Mouse (Mus musculus): ENCODE results near the gene Tmem117. TPM values are rescaled to one million over a fixed set of nuclear protein-coding genes. Genes with fewer than 3 reads are reported as not detected.

The Tmem117 gene
- total RNA-seq, 4 experiments from 2014 or later = 10.2 to 13.9 (median 12.8) TPM

GRCm38 (mm10) chr15:94648430-94648829, 19.4 kb downstream of the Tmem117 start:
- DNase-seq (ENCODE audit: low spot score) = no peak

DNA sequence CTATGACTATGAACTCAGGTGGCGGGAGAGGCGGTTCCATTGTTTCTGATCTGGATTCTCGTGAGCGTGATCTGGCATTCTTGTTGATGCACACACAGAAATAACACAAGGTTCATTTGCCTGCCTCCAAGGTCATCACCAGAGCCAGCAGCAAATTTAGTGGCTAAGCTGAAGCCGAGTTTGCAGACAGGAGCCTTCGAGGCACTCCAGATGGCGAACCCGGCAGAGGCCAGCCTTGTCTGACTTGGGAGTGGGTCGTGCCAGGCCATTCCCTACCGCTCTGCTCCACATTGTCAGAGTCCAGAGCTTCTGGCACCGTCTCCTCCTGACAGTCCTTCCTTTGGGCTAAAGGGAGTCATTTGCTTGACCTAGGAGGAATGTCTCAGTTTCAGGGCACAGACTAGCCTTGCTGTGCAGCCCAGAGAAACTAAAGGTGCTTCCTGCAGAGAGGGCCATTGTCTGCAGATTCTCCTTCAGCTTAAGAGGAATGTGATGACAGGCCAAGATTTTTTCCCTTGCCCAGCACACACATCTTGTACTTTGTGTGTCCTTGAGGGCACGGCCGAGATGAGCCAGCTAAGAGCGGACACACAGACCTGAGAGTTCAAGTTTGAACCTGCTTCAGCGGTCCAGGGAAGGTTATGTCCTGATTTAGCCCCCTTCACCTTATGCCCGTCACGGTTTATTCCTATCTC, 20.2 kb downstream of the Tmem117 start:
- no peak for DNase-seq (ENCODE audit: low spot score)

DNA sequence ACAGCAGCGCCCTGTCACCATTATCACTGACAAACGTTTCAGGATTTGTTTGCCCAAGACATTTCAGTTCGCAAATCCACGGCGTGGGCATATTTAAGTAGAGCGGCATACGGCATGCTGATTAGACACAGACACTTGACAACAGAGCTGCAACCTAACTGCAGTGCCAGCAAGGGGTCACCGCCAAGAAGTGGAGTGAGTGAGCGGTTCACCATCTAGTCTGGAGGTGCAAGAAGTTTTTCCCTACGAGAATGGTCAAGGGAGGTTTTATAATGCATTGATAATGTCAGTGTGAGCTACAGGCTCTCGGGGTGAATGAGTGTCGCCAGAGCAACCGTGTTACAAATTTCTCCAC, 20.7 kb downstream of the Tmem117 start:
- DNase-seq (ENCODE audit: low spot score) = no peak

DNA sequence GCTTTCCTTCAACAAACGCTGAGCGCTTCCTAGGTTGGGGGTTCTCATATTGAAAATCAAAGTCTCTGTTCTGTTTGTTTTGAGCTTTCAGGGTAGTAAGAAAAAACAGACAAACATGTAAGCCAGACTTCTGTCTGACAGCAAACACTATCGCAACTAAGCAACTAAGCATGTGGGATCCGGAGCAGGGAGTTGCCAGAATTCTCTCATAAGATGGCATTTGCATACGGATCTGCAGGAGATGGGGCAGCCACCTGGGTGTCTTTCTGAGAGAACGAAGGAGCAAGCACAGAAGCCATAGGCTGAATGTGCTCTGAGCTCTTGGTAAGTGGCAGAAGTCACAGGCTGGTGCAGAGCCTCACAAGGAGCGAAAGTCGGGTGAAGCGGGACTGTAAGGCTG, 22.3 kb downstream of the Tmem117 start:
- no peak for DNase-seq (ENCODE audit: low spot score)

DNA sequence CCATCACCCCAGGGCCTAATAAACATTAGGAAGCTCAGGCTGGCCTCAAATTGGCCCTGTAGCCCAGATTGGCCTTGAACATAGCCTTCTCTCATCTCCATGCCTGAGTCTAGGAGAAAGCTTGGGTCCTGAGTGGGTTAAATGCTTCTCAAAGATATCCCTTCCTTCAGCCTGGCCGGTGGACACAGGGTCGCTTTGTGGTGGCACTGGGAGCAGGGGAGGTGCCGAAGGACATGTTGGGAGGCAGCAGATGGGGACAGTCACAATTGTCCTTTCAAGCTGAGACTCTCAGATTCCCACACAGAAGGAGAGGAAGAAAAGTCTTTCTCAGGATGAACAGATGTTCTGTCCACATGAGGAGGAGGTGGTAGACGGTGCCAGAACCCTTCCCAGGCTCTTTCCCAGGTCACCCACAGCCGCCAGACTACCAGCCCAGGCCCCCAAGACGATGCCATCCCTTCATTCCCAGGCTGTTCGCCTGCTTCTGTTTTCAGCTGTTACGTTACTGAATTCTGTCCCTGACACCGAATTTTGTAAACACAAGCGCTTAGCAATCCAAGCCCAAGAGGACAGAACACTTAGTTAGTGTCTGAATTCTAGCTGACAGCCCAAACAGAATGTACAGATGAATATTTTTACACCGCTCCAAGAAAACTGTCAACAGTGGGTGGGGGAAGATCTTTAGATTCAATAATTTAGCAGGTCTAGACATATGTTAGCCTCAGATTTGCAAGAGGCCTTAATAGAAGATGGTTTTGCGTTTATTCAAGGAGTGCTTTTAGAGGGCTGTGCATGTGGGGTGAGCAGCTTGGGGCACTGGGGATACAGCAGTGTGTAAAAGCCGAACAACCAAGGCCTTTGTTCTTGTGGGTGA, 23.2 kb downstream of the Tmem117 start:
- DNase-seq (ENCODE audit: low spot score) = no peak

DNA sequence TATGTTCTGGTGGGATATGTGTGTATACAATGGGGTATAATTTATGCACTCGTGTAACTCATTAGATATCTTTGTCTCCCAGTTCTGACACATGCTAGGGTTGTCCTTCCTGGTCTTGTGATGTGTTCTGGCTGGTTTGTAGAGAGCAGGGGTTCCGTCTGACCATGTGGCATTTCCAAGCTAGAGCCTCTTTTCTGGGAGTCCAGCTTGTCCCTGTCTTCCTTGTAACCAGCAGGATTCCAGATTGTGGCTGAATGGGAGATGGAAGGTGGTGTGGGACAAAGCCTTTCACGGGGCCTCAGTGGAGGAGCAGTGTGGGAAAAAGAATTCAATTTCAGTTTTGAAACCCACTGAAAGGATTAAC, 23.8 kb downstream of the Tmem117 start:
- DNase-seq (ENCODE audit: low spot score) = no peak

DNA sequence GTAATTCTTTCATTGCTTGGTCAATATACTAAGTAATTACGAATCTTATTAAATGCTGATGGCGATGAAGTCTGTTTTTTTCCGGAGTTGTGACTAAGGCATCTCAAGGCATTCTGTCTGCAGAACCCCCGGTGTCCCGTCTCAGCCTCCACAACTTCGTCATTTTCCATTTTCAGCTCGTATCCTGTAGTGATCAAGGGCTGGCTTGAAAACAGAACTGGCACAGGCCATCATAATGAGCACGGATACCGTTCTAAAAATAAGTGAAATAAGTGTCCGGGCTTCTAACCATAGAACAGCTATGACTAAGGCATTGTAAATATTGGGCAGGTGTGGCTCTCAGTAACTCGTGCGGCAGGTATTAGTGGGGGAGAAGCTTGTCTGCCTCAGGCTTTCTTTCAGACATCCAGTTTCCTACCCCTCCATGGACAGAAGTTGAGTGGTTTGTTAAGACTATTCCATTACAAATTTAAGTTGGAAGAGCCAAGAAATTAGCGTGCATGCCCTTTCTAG, 26.8 kb downstream of the Tmem117 start:
- peak; percentile 23 for DNase-seq (ENCODE audit: low spot score)

GRCm38 (mm10) chr15:94657882-94658281, 28.9 kb downstream of the Tmem117 start:
- no peak for DNase-seq (ENCODE audit: low spot score)

DNA sequence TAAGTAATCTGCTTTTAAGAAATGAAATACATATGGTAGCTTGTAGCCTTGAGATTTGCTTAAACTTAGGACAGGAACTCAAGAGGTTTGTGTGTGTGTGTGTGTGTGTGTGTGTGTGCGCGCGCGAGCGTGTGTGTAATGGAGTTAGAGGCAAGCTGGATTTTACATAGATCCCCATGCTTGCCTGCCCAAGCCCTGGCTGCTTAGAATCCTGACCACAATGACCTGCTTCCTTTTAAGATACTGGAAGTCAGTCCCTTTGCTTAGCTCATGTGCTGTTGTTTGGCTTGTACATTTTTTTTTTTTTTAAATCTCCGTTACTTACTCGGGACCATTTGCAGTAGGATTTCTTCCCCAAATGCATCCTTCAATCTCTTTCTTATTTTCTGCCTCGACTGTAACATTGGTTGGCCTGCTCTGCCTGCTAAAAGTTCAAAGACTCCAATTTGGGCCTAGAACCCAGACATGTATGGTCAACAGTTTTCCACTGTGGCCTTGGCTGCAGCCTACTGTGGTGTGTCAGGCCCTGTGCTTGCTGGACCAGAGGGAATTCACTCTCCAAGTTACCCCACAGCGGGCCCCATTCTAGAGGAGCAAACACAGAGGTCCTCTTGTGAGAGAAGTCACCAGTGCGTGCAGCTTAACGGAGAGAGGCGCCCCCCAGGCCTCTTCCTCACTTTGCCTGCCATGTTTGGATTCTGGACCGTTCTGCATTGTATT, 29.5 kb downstream of the Tmem117 start:
- DNase-seq (ENCODE audit: low spot score) = no peak

DNA sequence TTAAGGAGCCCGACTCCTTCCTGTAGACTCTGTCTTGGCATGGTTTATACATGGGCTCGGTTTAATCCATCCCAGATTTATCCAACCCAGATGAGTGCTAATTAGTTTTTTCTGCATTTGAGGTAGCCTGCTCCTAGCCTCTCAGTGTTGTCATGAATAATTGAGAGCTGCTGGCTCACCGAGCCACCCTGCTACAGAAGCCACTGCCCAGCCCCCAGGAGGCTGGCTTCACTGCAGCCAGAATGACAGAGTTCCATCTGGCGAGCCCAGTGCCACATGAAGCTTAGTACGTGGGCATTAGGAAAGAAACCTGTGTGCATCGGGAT, 30.0 kb downstream of the Tmem117 start:
- no peak for DNase-seq (ENCODE audit: low spot score)

DNA sequence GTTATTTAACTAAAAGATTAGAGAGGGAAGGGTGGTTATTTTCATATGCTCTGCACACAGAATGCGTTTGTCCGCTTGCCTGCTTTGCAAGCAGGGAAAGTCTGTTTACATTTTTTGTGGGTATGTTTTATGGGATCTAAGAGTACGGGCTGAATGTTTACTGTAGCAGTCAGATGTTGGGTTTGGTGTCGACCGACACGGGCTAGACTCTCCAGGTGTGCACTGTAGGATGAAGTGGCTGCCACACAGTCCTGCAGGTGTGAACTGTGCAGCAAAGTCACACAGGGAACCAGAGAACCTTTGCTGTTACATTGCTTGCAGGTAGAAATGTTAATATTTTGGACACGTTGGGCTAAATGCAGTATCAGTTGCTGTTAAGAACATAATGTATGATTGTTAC, 31.9 kb downstream of the Tmem117 start:
- no peak for DNase-seq (ENCODE audit: low spot score)

DNA sequence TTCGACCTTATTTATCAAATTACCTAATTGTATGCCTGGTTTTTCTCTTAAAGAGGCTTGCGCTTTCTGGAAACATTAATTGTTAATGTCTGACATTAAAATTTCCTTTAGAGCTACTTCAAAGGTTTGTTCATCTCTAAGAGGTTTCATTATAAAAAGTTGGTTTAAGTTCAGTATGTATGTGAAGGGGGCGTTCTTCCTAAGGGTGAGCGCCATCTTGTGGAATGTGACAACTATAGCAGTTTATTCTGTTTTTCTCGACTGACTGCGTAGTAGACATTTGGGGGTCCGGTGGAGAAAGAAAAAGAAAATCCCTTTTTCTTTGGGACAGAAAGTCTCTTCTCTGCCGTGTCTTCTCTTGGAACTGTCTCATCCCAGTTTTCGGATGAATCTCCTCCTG, 32.4 kb downstream of the Tmem117 start:
- no peak for DNase-seq (ENCODE audit: low spot score)

DNA sequence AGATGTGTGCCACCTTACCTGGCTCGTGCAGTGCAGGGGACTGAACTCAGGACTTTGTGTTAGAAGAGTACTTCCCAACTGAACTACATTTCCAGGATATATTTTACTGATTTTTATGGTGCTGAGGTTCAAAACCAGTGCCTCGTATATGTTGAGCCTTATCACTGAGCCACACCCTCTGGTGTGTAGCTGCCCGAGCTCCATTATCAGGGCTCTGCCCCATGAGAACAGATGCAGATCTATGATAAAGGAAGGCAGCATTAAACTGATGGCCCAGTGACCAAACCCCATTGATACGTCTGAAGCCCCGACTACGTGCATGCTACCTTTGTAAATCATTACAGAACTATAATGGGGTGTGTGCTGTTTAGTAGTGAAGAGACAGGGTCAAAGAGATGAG, 35.6 kb downstream of the Tmem117 start:
- no peak for DNase-seq (ENCODE audit: low spot score)

GRCm38 (mm10) chr15:94681135-94681534, 52.1 kb downstream of the Tmem117 start:
- no peak for DNase-seq (ENCODE audit: low spot score)

GRCm38 (mm10) chr15:94684269-94684668, 55.2 kb downstream of the Tmem117 start:
- no peak for DNase-seq (ENCODE audit: low spot score)

- DNase-seq (ENCODE audit: low spot score) = no peak
Observed at GRCm38 (mm10) chr15:94687176-94687575, 58.1 kb downstream of the Tmem117 start.

DNA sequence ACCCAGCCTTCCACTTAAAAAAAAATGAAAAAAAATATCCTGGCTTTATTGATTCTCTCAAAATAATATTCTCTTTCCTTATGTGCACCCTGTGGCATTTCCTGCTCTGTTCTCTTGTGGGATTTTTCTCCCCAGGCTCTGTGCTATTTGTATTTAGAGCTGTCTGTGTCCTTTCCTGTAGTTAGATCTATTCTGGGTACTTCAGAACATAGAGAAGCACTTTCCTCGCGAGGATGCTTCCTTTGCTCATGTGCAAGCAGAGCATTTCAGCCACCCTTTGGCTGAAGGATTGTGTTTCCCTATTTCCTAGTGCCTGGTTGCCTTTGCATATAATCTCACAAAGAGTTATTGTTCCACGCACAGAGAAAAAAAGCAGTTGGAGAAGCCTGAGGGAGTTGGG, 58.6 kb downstream of the Tmem117 start:
- no peak for DNase-seq (ENCODE audit: low spot score)

DNA sequence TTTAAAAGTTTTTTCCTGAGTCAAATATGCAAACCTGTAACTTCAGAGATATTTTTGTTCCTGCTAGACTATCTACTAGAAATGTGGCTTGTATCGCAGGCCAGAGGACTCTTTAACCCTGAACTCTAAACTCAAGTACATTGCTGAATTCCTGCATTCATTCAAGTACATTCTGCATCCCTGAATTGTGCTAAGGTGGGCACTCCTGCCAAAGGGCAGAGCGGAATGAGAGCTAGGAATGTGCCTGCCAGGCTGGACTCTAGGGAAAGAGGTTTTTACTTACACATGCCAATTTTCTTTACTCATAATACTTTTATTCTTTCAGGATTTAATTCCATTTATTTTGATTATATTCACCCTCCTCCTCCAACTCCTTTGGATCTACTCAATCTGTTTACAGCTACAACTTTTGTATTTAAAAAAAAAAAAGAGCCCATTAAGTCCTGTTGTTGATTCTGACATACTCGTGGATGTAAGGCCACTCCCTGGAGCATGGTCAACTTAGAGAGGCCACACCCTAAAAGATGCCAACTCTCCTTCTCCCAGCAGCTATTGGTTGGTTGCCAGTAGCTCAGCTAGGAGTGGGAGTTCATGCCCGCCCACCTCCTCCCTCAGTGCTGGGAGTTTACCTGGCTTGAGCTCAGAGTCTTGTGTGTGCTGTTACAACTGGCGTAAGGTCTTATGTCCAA, 60.3 kb downstream of the Tmem117 start:
- DNase-seq (ENCODE audit: low spot score) = no peak

DNA sequence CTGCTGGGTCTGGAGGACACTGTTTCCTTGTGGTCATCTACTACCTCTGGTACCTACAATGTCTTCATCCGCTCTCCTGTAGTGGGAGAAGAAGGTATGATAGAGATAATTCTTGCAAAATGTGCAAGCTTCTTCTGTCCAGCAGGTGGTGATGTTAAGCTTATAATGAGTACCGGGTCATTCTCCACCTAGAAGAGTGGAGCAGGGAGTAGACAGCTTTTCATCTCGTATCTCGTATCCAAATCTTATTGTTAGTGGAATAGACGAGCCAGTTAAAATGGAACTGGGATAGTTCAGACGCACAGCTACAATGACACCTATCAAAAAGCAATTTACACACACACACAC, 60.8 kb downstream of the Tmem117 start:
- no peak for DNase-seq (ENCODE audit: low spot score)

DNA sequence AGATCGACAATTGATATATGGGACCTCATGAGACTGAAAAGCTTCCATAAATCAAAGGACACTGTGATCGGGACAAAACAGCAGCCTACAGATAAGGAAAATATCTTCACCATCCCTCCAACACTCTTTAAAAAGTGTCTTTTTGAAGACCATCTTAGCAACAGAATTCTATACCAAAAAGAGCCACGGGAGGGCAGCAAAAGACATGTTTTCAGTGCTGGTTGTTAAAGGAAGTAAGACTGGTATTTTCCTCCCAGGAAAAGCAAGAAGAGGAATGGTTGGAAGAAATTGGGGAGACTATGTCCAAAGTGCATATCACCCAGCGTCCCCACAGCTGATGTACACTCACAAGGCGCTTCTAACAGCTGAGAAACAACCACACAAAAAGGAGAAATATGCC, 93.7 kb downstream of the Tmem117 start:
- DNase-seq (ENCODE audit: low spot score) = peak; percentile 23

GRCm38 (mm10) chr15:94732104-94732503, 103.1 kb downstream of the Tmem117 start:
- DNase-seq (ENCODE audit: low spot score) = no peak

DNA sequence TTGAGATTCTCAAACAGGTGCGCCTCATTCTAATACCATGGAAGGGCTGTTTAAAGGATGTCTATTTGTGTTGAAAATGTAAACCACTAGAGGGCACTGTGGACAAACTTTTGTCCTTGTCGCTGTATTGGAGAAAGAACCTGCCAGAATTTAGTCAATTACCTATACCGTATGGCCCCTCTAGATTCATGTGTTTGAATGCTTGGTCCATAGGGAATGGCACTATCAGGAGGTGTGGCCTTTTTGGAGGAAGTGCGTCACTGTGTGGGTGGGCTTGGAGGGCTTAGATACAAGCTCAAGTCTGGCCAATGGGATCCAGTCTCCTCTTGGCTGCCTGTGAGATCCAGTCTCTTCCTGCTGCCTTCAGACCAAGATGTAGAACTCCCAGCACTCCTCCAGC, 140.2 kb downstream of the Tmem117 start:
- peak; percentile 32 for DNase-seq (ENCODE audit: low spot score)

All from heart, adult 8-10 months (tissue).